Mouse (Mus musculus): Measurements from ENCODE around the gene Gnptg.

- TF ChIP-seq CTCF (IDR thresholded peaks at IDR 0.05; ENCODE audit: insufficient read depth, low read length) (no peak), POLR2A (IDR thresholded peaks at IDR 0.05; ENCODE audit: borderline replicate concordance, extremely low read depth, low read depth, low read length) (no peak)
Observed at GRCm38 (mm10) chr17:25215431-25215830, 24.5 kb downstream of the Gnptg start.

All from lung, adult 2 months (tissue).